Mouse (Mus musculus) heart, postnatal 10 days (tissue): ENCODE data around the gene Spata9. TPM values are rescaled to one million over a fixed set of nuclear protein-coding genes. Genes with fewer than 3 reads are reported as not detected.
"Not testable (repeated sequence)": the region's sequence is repeated elsewhere in the genome, so short reads cannot be mapped to it uniquely, and the experiment has no call there.

Experiments used
- DNase-seq, 2 experiments: peaks; one replicate each; pipeline ENCODE4 v3.0.0; 2021
- intact Hi-C: fragments of 180-260 bp; cut with DNase I; formaldehyde crosslinking; loops from one replicate; pipeline ENCODE4 v1.15.1; 2025
- total RNA-seq, 2 experiments: library from RNA; stranded (reverse); gene quantifications; 2 replicates each; pipeline ENCODE4 v1.2.3; 2021

The Spata9 gene
- not detected for total RNA-seq

- no peak for DNase-seq
- intact Hi-C loops: no loop called here
Observed at GRCm38 (mm10) chr13:75966850-75967249, at the start of gene Spata9. Gene Spata9, plus strand, starts transcription at chr13:75967150.

- intact Hi-C loops: no loop called here
- DNase-seq: no peak
Observed at GRCm38 (mm10) chr13:75927951-75928350, 39.0 kb upstream of the Spata9 start.

- DNase-seq, intact Hi-C loops: not testable (repeated sequence)
Observed at GRCm38 (mm10) chr13:75929071-75929470, 37.9 kb upstream of the Spata9 start.

GRCm38 (mm10) chr13:75930023-75930422 lies 36.9 kb upstream of the Spata9 start:
- intact Hi-C loops: no loop called here
- DNase-seq: no peak

- intact Hi-C loops: no loop called here
- no peak for DNase-seq
Observed at GRCm38 (mm10) chr13:75930660-75931059, 36.3 kb upstream of the Spata9 start.

GRCm38 (mm10) chr13:75931073-75931472 lies 35.9 kb upstream of the Spata9 start:
- intact Hi-C loops: no loop called here
- peak; percentile 68 for DNase-seq

GRCm38 (mm10) chr13:75933287-75933686 lies 33.7 kb upstream of the Spata9 start:
- no peak for DNase-seq
- intact Hi-C loops: no loop called here

- no peak for DNase-seq
- intact Hi-C loops: no loop called here
Observed at GRCm38 (mm10) chr13:75938866-75939265, 28.1 kb upstream of the Spata9 start.

- DNase-seq: peak; percentile 5 to 16
- intact Hi-C loops: loop anchor here (5.0 kb wide), 1 partner anchor 156 kb away; the partner anchor contains the start of genes Arsk and Ttc37
Observed at GRCm38 (mm10) chr13:75940791-75941517, 26.0 kb upstream of the Spata9 start.

- intact Hi-C loops: loop anchor here (2.0 to 5.0 kb wide), 2 partner anchors 75 to 156 kb away; partner anchors contain the start of genes Arsk and Ttc37
- no peak for DNase-seq
Observed at GRCm38 (mm10) chr13:75941518-75942295, 25.2 kb upstream of the Spata9 start.

GRCm38 (mm10) chr13:75942731-75943130 lies 24.2 kb upstream of the Spata9 start:
- intact Hi-C loops: loop anchor here (2.0 to 5.0 kb wide), 2 partner anchors 74 to 155 kb away; partner anchors contain the start of genes Arsk and Ttc37

GRCm38 (mm10) chr13:75943189-75944043 lies 23.5 kb upstream of the Spata9 start, which contains the start of gene Rhobtb3:
Gene Rhobtb3, minus strand, starts transcription at chr13:75943925.
- intact Hi-C loops: loop anchor here (2.0 to 5.0 kb wide), 2 partner anchors 73 to 154 kb away; partner anchors contain the start of genes Arsk and Ttc37
- peak; percentile 88 to 89 for DNase-seq

More at GRCm38 (mm10) chr13:75942731-75943130, 24.2 kb upstream of the Spata9 start:
- no peak for DNase-seq

- intact Hi-C loops: loop anchor here (5.0 kb wide), 1 partner anchor 153 kb away; the partner anchor contains the start of genes Arsk and Ttc37
Observed at GRCm38 (mm10) chr13:75944044-75944820, 22.7 kb upstream of the Spata9 start.

GRCm38 (mm10) chr13:75950295-75950694 lies 16.7 kb upstream of the Spata9 start:
- intact Hi-C loops: no loop called here
- no peak for DNase-seq

More at GRCm38 (mm10) chr13:75944044-75944820, 22.7 kb upstream of the Spata9 start:
- DNase-seq: peak; percentile 13 to 20

GRCm38 (mm10) chr13:75955357-75955992 lies 11.5 kb upstream of the Spata9 start:
- intact Hi-C loops: no loop called here

GRCm38 (mm10) chr13:75974481-75974880 lies 7.5 kb downstream of the Spata9 start:
- no peak for DNase-seq
- intact Hi-C loops: no loop called here

More at GRCm38 (mm10) chr13:75955357-75955992, 11.5 kb upstream of the Spata9 start:
- no peak for DNase-seq

GRCm38 (mm10) chr13:75975629-75976028 lies 8.7 kb downstream of the Spata9 start:
- no peak for DNase-seq
- intact Hi-C loops: no loop called here

GRCm38 (mm10) chr13:75976218-75976617 lies 9.3 kb downstream of the Spata9 start:
- intact Hi-C loops: no loop called here

GRCm38 (mm10) chr13:75976649-75977048 lies 9.7 kb downstream of the Spata9 start:
- intact Hi-C loops: no loop called here
- no peak for DNase-seq

More at GRCm38 (mm10) chr13:75976218-75976617, 9.3 kb downstream of the Spata9 start:
- DNase-seq: no peak
